8 mouse cellular contexts compared by ENCODE assay signal in genomic region chr16:32644069-32644800, GRCm38 (mm10). TPM values are rescaled to one million over a fixed set of nuclear protein-coding genes. Genes with fewer than 3 reads are reported as not detected.
DNase-seq lines count a peak whose midpoint lies in the region; ATAC-seq and TF ChIP-seq lines count a peak whose summit lies in the region.

No protein-coding gene starts in this region.

- intact Hi-C loops in left cerebral cortex, adult 2 months (cut with DNase I): loop anchor here (2.0 kb wide), 1 partner anchor 15 kb away; no protein-coding TSS in a partner anchor

- DNase-seq in left cerebral cortex, adult 2 months (ENCODE audit: extremely low spot score in 1 of 2, low spot score in 2 of 2): peak; percentile 69 to 72
- DNase-seq in left cerebral cortex, adult 11 months (ENCODE audit: low spot score): no peak
- peak; percentile 65 for DNase-seq in adrenal gland, postnatal 25 days
- DNase-seq in naive thymus-derived CD4-positive, alpha-beta T cell, adult 2 months (ENCODE audit: low read depth): peak; percentile 56
- DNase-seq in thymus, postnatal 14 days: peak; percentile 72

- no peaks in the 10 kb centered on the region for H3K27me3 ChIP-seq in hindbrain, embryonic 13.5 days
- no peaks in the 10 kb centered on the region for H3K27me3 ChIP-seq in limb, embryonic 13.5 days

- TF ChIP-seq CTCF in left cerebral cortex, adult 2 months (IDR thresholded peaks at IDR 0.05): no peak

- H3K4me2 ChIP-seq in hindbrain, embryonic 13.5 days: peak overlapping the region; percentile 89
- H3K4me2 ChIP-seq in limb, embryonic 13.5 days (replicated peaks): peak overlapping the region; percentile 76

- H3K36me3 ChIP-seq in hindbrain, embryonic 13.5 days: no peaks in the 10 kb centered on the region
- H3K36me3 ChIP-seq in limb, embryonic 13.5 days: no peaks in the 10 kb centered on the region

- H3K9me3 ChIP-seq in hindbrain, embryonic 13.5 days: no peaks in the 10 kb centered on the region
- H3K9me3 ChIP-seq in limb, embryonic 13.5 days: no peaks in the 10 kb centered on the region

- peak overlapping the region; percentile 82 for H3K27ac ChIP-seq in left cerebral cortex, adult 2 months
- peak overlapping the region; percentile 91 for H3K27ac ChIP-seq in hindbrain, embryonic 13.5 days
- H3K27ac ChIP-seq in limb, embryonic 13.5 days: peak overlapping the region; percentile 92

- peak overlapping the region; percentile 96 for H3K9ac ChIP-seq in hindbrain, embryonic 13.5 days
- peak overlapping the region; percentile 95 for H3K9ac ChIP-seq in limb, embryonic 13.5 days

- peak; percentile 2; the same call in 1 of the 2 replicates for ATAC-seq in erythroblast, adult 5-6 weeks (replicated peaks; ENCODE audit: low FRiP score, poor library complexity, severe bottlenecking)
- ATAC-seq in hindbrain, embryonic 13.5 days (ENCODE audit: low FRiP score): peak; percentile 79
- peak; percentile 77 for ATAC-seq in limb, embryonic 13.5 days (ENCODE audit: low FRiP score, low read depth)

- 0% methylated on average over 30 of the region's 82 CpGs for WGBS in hindbrain, embryonic 13.5 days
- WGBS in limb, embryonic 13.5 days: under 1% methylated on average over 61 of the region's 82 CpGs

- peak overlapping the region; percentile 78 for H3K4me3 ChIP-seq in left cerebral cortex, adult 2 months
- peak overlapping the region; percentile 92 for H3K4me3 ChIP-seq in hindbrain, embryonic 13.5 days
- peak overlapping the region; percentile 92 for H3K4me3 ChIP-seq in limb, embryonic 13.5 days

- H3K4me1 ChIP-seq in hindbrain, embryonic 13.5 days (replicated peaks): peaks cover 31% of the 10 kb centered on the region
- peaks cover 28% of the 10 kb centered on the region for H3K4me1 ChIP-seq in limb, embryonic 13.5 days

RNA-seq across cellular contexts. Expression of gene Tnk2, which starts 0.6 kb away (rescaled TPM):
- total RNA-seq in left cerebral cortex, adult 2 months (2021): 100 to 1,000 TPM; 239 to 244 TPM
- 34.8 and 52.2 TPM in 2 replicates for total RNA-seq in adrenal gland, postnatal 25 days (2021)
- 15.8 and 33.2 TPM in 2 replicates for total RNA-seq in erythroblast, adult 5-6 weeks (2015; ENCODE audit: low replicate concordance)
- total RNA-seq in erythroblast, adult 5-6 weeks (2017; ENCODE audit: low replicate concordance): 19.6 and 29.7 TPM in 2 replicates
- 18.0 and 19.1 TPM in 2 replicates for polyA plus RNA-seq in hindbrain, embryonic 13.5 days (2015; fragmentation: Nextera tagmentation; extraction: Ambion mirVana)
- 12.2 and 12.8 TPM in 2 replicates for polyA plus RNA-seq in limb, embryonic 13.5 days (2015; fragmentation: Nextera tagmentation; extraction: Ambion mirVana)

RNA-seq across cellular contexts. Expression of gene Tfrc, which starts 35.5 kb away (rescaled TPM):
- total RNA-seq in left cerebral cortex, adult 2 months (2021): 10 to 100 TPM; 68.3 to 85.0 TPM
- total RNA-seq in adrenal gland, postnatal 25 days (2021): 37.9 and 42.6 TPM in 2 replicates
- total RNA-seq in erythroblast, adult 5-6 weeks (2015; ENCODE audit: low replicate concordance): 1,871 and 1,887 TPM in 2 replicates
- 2,733 and 3,492 TPM in 2 replicates for total RNA-seq in erythroblast, adult 5-6 weeks (2017; ENCODE audit: low replicate concordance)
- polyA plus RNA-seq in hindbrain, embryonic 13.5 days (2015; fragmentation: Nextera tagmentation; extraction: Ambion mirVana): 32.6 and 44.3 TPM in 2 replicates
- 22.4 and 24.2 TPM in 2 replicates for polyA plus RNA-seq in limb, embryonic 13.5 days (2015; fragmentation: Nextera tagmentation; extraction: Ambion mirVana)

Comparison
In these comparisons a context has a peak if more than half of its experiments do, and no peak if none do; other contexts are left out.
1. ATAC-seq: peak in every context shown above with its lines; median percentile 79 in hindbrain, embryonic 13.5 days; 77 in limb, embryonic 13.5 days; 2 in erythroblast, adult 5-6 weeks.
2. RNA of gene Tfrc, which starts 35.5 kb away (total RNA-seq): 1,871 to 3,492 TPM in erythroblast, adult 5-6 weeks; 68.3 to 85.0 TPM in left cerebral cortex, adult 2 months and 37.9 to 42.6 TPM in adrenal gland, postnatal 25 days; every median in the first group is over 10 times any median in the second.
3. Peak in every context shown above with its lines, with median percentiles within 50 percentile points of each other: H3K27ac ChIP-seq and H3K4me3 ChIP-seq.